Mouse (Mus musculus) liver, adult 2 months (tissue): Measurements from ENCODE around the gene Tenm2. TPM values are rescaled to one million over a fixed set of nuclear protein-coding genes. Genes with fewer than 3 reads are reported as not detected.

ENCODE experiments used
- DNase-seq: peaks from one replicate; pipeline ENCODE4 v3.0.0-alpha.2; 2011; ENCODE audit warnings: low read depth, low spot score; ENCODE audit errors: extremely low read depth
- H3K27ac ChIP-seq: fragments of 200-500 bp; replicated peaks from 2 replicates; pipeline ENCODE4 v1.5.1; 2012; ENCODE audit warnings: low read depth, mild to moderate bottlenecking, control low read depth, inconsistent platforms, low read length; ENCODE audit not compliant: insufficient read depth
- H3K27me3 ChIP-seq: fragments of 200-500 bp; 2 replicates; pipeline ENCODE4 v1.6.1; 2012; ENCODE audit warnings: mild to moderate bottlenecking, moderate library complexity, low read length, inconsistent platforms; ENCODE audit not compliant: control insufficient read depth, insufficient read depth
- H3K36me3 ChIP-seq: fragments of 200-500 bp; 2 replicates; pipeline ENCODE4 v1.6.1; 2012; ENCODE audit warnings: low read length, inconsistent platforms; ENCODE audit not compliant: control insufficient read depth, insufficient read depth
- H3K4me1 ChIP-seq: fragments of 200-500 bp; 2 replicates; pipeline ENCODE4 v1.6.1; 2011; ENCODE audit warnings: low read length; ENCODE audit not compliant: control insufficient read depth, insufficient read depth
- H3K4me3 ChIP-seq: fragments of 200-500 bp; 2 replicates; pipeline ENCODE4 v1.5.1; 2011; ENCODE audit warnings: low read depth, mild to moderate bottlenecking, control low read depth, low read length, moderate library complexity; ENCODE audit not compliant: insufficient read depth
- H3K79me2 ChIP-seq: fragments of 200-500 bp; 2 replicates; pipeline ENCODE4 v1.6.1; 2012; ENCODE audit warnings: inconsistent platforms, mild to moderate bottlenecking, low read length, moderate library complexity; ENCODE audit not compliant: control insufficient read depth, insufficient read depth
- H3K9ac ChIP-seq: fragments of 200-500 bp; 2 replicates; pipeline ENCODE4 v1.6.1; 2012; ENCODE audit warnings: low read depth, mild to moderate bottlenecking, control low read depth, inconsistent platforms, low read length
- CTCF ChIP-seq: fragments of 200-500 bp; IDR thresholded peaks from 2 replicates; pipeline ENCODE4 v1.5.1; 2011; ENCODE audit warnings: low read depth, low read length, control low read depth
- POLR2A ChIP-seq: fragments of 200-500 bp; IDR thresholded peaks from 2 replicates; pipeline ENCODE4 v1.6.1; 2011; ENCODE audit warnings: low read length, control low read depth; ENCODE audit not compliant: insufficient read depth; ENCODE audit errors: extremely low read depth
- WGBS: fragments of 180-500 bp; shearing (Covaris S2); methylation state at CpG from one replicate; pipeline ENCODE4 v1.1.7; 2018; 5-methylcytosine and 5-hydroxymethylcytosine counted together
- polyA plus RNA-seq: library from polyadenylated mRNA; depleted of rRNA; stranded (reverse); fragments of >200 nt; gene quantifications from 2 replicates; pipeline ENCODE4 v1.2.3, GENCODE M21; 2012
- total RNA-seq: library from RNA; depleted of rRNA; stranded (reverse); fragments of >200 nt; gene quantifications from 2 replicates; pipeline ENCODE4 v1.2.3, GENCODE M21; 2014

Tenm2 gene
- total and polyA plus RNA-seq, 2 experiments, result not detected

DNA sequence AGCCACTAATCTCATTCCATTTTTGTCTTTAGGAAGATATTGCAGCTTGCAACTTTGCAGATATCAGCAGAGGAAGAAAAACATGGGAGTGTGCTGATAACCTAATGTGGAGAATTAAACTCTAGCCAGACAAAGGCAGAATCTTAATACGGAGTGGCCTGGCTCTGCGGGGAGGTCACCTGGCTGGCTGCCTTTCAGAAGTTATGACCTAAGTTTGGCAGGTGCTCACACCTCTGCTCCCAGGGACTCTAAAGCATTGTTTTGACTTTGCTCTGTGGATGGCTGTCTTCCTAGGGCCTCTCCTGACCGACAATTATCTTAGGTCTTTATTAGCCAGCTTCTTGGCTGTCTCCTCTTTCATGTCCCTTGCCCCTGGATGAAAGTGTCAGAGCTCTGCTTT, 1197.4 kb downstream of the Tenm2 start:
- WGBS, result 16% methylated on average over 3 of the region's 3 CpGs

DNA sequence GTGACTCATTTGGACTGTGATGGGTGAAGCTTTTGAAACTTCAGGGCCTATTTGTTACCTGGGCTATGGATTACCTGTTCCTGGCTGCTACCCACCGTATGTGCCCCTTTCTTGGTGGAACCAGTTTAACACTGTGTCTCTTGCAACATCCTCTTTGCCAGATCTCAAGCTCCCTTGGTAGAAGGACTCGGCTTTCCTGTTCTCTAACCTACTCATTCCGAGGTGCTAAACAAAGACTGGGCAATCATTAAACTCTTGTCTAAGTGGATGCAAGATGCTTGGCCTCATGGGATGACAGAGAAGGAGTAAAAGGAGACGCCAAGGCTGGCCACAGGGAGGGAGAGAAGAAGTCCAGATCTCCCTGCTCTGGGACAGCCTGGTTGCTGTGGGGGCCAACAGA, 1198.5 kb downstream of the Tenm2 start:
- no peak overlapping the region for H3K27ac ChIP-seq
- no peaks in the 10 kb centered on the region for H3K27me3 ChIP-seq
- H3K36me3 ChIP-seq, result no peaks in the 10 kb centered on the region
- no peaks in the 10 kb centered on the region for H3K79me2 ChIP-seq
- 67% methylated on average over 4 of the region's 4 CpGs for WGBS
- H3K4me1 ChIP-seq, result peaks cover 9% of the 10 kb centered on the region; the same call in 1 of the 2 replicates
- H3K9ac ChIP-seq, result no peak overlapping the region
- DNase-seq, result no peak
- H3K4me3 ChIP-seq, result no peak overlapping the region
- TF ChIP-seq CTCF (no peak), POLR2A (no peak)

More for the DNA sequence above, 1197.4 kb downstream of the Tenm2 start:
- Histone ChIP-seq H3K27me3 (no peaks in the 10 kb centered on the region), H3K9ac (no peak overlapping the region), H3K36me3 (no peaks in the 10 kb centered on the region), H3K4me1 (peaks cover 9% of the 10 kb centered on the region; the same call in 1 of the 2 replicates), H3K4me3 (no peak overlapping the region), H3K27ac (no peak overlapping the region), H3K79me2 (no peaks in the 10 kb centered on the region)
- TF ChIP-seq POLR2A (no peak), CTCF (no peak)
- DNase-seq, result peak; percentile 69

DNA sequence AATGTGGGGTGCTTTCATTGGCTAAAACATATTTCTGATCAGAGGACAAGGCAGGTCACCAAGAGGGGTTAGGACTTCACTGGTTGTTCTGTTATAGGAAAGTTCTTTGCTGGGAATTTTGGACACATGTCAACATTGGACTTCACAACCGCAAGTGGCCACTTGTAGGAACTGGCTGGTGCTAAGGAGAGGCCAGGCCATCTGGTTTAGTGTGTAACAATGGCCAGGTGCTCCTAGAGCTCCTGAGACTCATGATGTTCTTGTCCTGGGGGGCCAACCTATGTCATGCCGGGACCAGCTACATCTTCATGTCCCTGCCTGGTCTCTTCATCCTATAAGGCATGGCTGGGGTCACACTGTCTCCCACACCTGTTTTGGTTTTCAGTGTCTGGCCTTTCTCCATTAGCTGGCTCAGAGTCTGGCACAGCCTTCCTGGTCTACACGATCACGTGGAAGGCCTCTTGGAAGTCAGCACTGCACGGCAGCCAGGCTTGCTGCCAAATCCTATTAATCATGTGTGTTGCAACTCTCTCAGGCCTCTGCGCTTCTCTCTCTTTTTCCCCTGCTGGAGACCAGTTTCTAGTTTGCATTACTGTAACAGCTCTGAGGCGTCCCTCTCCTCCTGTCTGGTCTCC, 1199.6 kb downstream of the Tenm2 start:
- Histone ChIP-seq H3K4me1 (peaks cover 5% of the 10 kb centered on the region; the same call in 1 of the 2 replicates), H3K27ac (no peak overlapping the region), H3K4me3 (no peak overlapping the region), H3K27me3 (no peaks in the 10 kb centered on the region), H3K9ac (no peak overlapping the region), H3K36me3 (no peaks in the 10 kb centered on the region), H3K79me2 (no peaks in the 10 kb centered on the region)
- 16% methylated on average over 7 of the region's 7 CpGs for WGBS
- no peak for TF ChIP-seq POLR2A
- TF ChIP-seq CTCF, result no peak
- DNase-seq, result peak; percentile 95

DNA sequence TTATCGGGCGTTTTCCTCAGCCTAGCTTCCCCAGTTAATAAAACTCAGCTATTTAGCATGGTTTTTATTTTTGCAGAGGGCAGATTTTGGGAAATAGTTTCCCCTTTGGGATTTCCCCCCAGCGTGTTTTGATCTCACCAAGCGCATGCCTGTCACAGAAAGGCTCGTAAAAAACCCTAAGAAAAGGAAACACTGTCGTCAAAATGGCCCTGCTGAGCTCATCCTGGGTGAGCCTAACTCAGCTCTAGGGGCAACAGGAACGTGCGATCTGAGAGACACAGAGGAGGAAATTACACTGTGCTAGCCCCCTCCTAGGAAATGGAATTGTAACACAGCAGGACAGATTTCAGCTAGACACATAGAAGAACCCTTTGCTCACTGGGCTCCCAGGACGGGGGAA, 1204.0 kb downstream of the Tenm2 start:
- no peak for TF ChIP-seq POLR2A
- no peak for TF ChIP-seq CTCF
- no peaks in the 10 kb centered on the region for H3K79me2 ChIP-seq
- H3K36me3 ChIP-seq, result no peaks in the 10 kb centered on the region
- no peak for DNase-seq
- H3K9ac ChIP-seq, result no peak overlapping the region
- H3K27ac ChIP-seq, result no peak overlapping the region
- peaks cover 3% of the 10 kb centered on the region; the same call in 1 of the 2 replicates for H3K4me1 ChIP-seq
- H3K27me3 ChIP-seq, result no peaks in the 10 kb centered on the region
- 64% methylated on average over 9 of the region's 9 CpGs for WGBS
- H3K4me3 ChIP-seq, result no peak overlapping the region

DNA sequence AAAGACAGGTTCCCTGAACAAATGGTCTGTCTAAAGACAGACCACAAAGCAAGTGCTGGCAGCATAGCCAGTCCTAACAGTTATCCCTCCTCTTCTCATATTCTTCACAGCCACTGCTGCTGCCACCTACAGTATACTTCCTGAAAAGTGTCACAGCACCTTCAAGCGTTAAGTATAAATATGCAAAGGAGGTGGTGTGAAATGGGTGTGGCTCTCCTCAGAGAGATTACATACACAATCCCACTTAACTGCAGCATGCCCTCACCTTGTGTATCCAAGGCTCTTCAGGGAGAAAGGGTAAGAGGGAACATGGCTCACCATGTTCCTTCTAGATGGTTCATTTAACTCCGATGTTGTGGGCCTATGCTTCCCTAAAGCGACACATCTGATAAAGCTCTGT, 1215.8 kb downstream of the Tenm2 start:
- Histone ChIP-seq H3K27me3 (no peaks in the 10 kb centered on the region; the same call in 1 of the 2 replicates), H3K36me3 (no peaks in the 10 kb centered on the region), H3K27ac (no peak overlapping the region), H3K4me1 (no peaks in the 10 kb centered on the region), H3K4me3 (no peak overlapping the region), H3K9ac (no peak overlapping the region), H3K79me2 (no peaks in the 10 kb centered on the region)
- no peak for TF ChIP-seq CTCF
- no peak for TF ChIP-seq POLR2A
- DNase-seq, result no peak
- 59% methylated on average over 3 of the region's 3 CpGs for WGBS

DNA sequence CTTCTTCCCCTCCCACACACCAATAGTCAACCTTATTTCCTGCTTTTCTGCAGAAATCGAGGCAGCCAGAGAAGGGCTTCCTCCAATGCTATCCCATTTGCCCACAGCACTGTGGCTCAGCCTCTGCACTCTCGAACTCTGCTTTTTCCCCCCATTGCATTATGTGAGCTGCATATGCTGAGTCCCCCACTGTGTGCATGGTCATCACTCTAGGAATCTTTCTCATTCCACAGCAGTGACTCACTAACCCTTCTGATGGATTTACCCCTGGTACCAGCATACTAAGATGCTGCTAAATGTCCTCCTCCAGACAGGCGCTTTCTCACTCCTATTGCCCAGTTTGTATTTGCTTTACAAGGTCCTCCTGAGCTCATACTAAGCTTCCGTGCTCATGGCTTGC, 1222.6 kb downstream of the Tenm2 start:
- no peak overlapping the region for H3K4me3 ChIP-seq
- 68% methylated on average over 4 of the region's 4 CpGs for WGBS

More for the DNA sequence above, 1222.6 kb downstream of the Tenm2 start:
- H3K27me3 ChIP-seq, result no peaks in the 10 kb centered on the region; the same call in 1 of the 2 replicates
- no peaks in the 10 kb centered on the region for H3K36me3 ChIP-seq
- no peak overlapping the region for H3K9ac ChIP-seq
- H3K79me2 ChIP-seq, result no peaks in the 10 kb centered on the region
- TF ChIP-seq CTCF, result no peak
- no peak for TF ChIP-seq POLR2A
- H3K27ac ChIP-seq, result no peak overlapping the region
- no peaks in the 10 kb centered on the region for H3K4me1 ChIP-seq
- no peak for DNase-seq
